ENCODE assay signal across 22 mouse cellular contexts in the genomic region with DNA sequence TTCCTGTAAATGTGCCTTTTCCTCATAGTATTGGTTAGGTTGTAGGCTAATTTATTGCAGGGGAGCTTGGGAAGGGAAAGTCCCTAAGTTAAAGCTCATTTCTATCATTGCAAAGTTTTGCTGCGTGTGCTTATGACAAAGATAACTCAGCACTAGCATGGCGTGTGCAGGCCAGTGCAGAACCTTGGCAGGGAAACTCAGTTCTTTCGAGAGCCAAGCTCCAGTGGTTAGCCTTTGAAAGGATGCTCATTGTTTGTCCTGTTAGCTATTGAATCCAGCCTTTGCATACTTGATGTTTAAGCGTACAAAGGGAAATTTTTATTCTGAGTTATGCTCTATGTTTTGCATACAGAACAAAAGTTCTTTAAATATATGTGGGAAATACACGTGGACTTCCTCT. TPM values are rescaled to one million over a fixed set of nuclear protein-coding genes. Genes with fewer than 3 reads are reported as not detected.
DNase-seq lines count a peak whose midpoint lies in the region; ATAC-seq and TF ChIP-seq lines count a peak whose summit lies in the region.
"Had no signal": no experiment of that assay in that cellular context is flagged by ENCODE, and none has a peak within 500 bp of the region (broad histone marks: within the 10 kb centered on the region; RNA-seq: fewer than 3 reads in every experiment).

No protein-coding gene starts in this region.

- 45% methylated on average over 5 of the region's 5 CpGs for WGBS in intestine, embryonic 16.5 days
- WGBS in intestine, postnatal 0 days = 48% methylated on average over 5 of the region's 5 CpGs

- no peaks in the 10 kb centered on the region for H3K36me3 ChIP-seq in intestine, embryonic 16.5 days (ENCODE audit: control insufficient read depth, insufficient read depth, low read length)
- no peaks in the 10 kb centered on the region for H3K36me3 ChIP-seq in intestine, postnatal 0 days (ENCODE audit: control insufficient read depth, insufficient read depth)
- H3K36me3 ChIP-seq: embryonic facial prominence, embryonic 12.5 days; heart, embryonic 13.5 days; limb, embryonic 13.5 days; liver, embryonic 15.5 days had no signal

- H3K9me3 ChIP-seq in intestine, embryonic 16.5 days (ENCODE audit: control insufficient read depth, low read length) = no peaks in the 10 kb centered on the region
- no peaks in the 10 kb centered on the region for H3K9me3 ChIP-seq in intestine, postnatal 0 days (ENCODE audit: control insufficient read depth)
- H3K9me3 ChIP-seq: embryonic facial prominence, embryonic 12.5 days; heart, embryonic 13.5 days; limb, embryonic 13.5 days; liver, embryonic 15.5 days had no signal

- no peaks in the 10 kb centered on the region for H3K4me1 ChIP-seq in intestine, embryonic 16.5 days (ENCODE audit: control insufficient read depth, insufficient read depth, low read length)
- H3K4me1 ChIP-seq in intestine, postnatal 0 days (replicated peaks; ENCODE audit: control insufficient read depth, insufficient read depth, low read length) = no peaks in the 10 kb centered on the region
- H3K4me1 ChIP-seq: liver, embryonic 15.5 days had no signal

- DNase-seq in cerebellum, adult 9-11 months = peak; percentile 7
- no peak for DNase-seq in cerebellum, postnatal 4 days (ENCODE audit: low spot score in 2 of 2)
- peak in 1 of 2 experiments; percentile 7 for DNase-seq in layer of hippocampus, adult 2 months (ENCODE audit: low spot score in 2 of 2)
- DNase-seq in layer of hippocampus, postnatal 25 days (ENCODE audit: extremely low spot score in 1 of 2, low spot score in 1 of 2) = no peak
- peak; percentile 15 for DNase-seq in right cerebral cortex, adult 18-20 months
- DNase-seq in right cerebral cortex, postnatal 36 days (ENCODE audit: low spot score in 2 of 2) = no peak
- DNase-seq: adrenal gland, adult 8-10 months; B cell, adult 2 months; cerebellum, postnatal 36 days; heart, postnatal 4 days; kidney, adult 11 months; kidney, postnatal 36 days; thymus, postnatal 36 days had no signal

- no peak overlapping the region for H3K4me3 ChIP-seq in layer of hippocampus, adult 2 months
- H3K4me3 ChIP-seq in intestine, embryonic 16.5 days (ENCODE audit: low read length) = no peak overlapping the region
- H3K4me3 ChIP-seq in intestine, postnatal 0 days (ENCODE audit: low read depth, low read length) = no peak overlapping the region
- H3K4me3 ChIP-seq: embryonic facial prominence, embryonic 12.5 days; heart, embryonic 13.5 days; left cerebral cortex, adult 2 months; limb, embryonic 13.5 days; liver, embryonic 15.5 days; myocyte had no signal

- no peak overlapping the region for H3K9ac ChIP-seq in intestine, embryonic 16.5 days (ENCODE audit: low read depth, low read length)
- H3K9ac ChIP-seq in intestine, postnatal 0 days (ENCODE audit: low read depth, low read length) = no peak overlapping the region
- H3K9ac ChIP-seq: embryonic facial prominence, embryonic 12.5 days; heart, embryonic 13.5 days; limb, embryonic 13.5 days; liver, embryonic 15.5 days had no signal

- no peak for TF ChIP-seq CTCF in layer of hippocampus, adult 2 months (conservative IDR thresholded peaks at IDR 0.05)
- TF ChIP-seq CTCF in intestine, postnatal 0 days (IDR thresholded peaks at IDR 0.05; ENCODE audit: low read depth) = no peak

- ATAC-seq in intestine, embryonic 16.5 days = no peak
- ATAC-seq in intestine, postnatal 0 days = no peak

- peak overlapping the region; percentile 19; the same call in 1 of the 2 replicates for H3K27ac ChIP-seq in layer of hippocampus, adult 2 months
- no peak overlapping the region for H3K27ac ChIP-seq in intestine, embryonic 16.5 days (ENCODE audit: low read length)
- H3K27ac ChIP-seq in intestine, postnatal 0 days (ENCODE audit: low read depth, low read length) = no peak overlapping the region
- H3K27ac ChIP-seq: embryonic facial prominence, embryonic 12.5 days; heart, embryonic 13.5 days; left cerebral cortex, adult 2 months; limb, embryonic 13.5 days; liver, embryonic 15.5 days; stomach, postnatal 0 days had no signal

- no peaks in the 10 kb centered on the region; the same call in 1 of the 2 replicates for H3K27me3 ChIP-seq in intestine, embryonic 16.5 days (replicated peaks; ENCODE audit: control insufficient read depth, insufficient read depth, low read length)
- no peaks in the 10 kb centered on the region for H3K27me3 ChIP-seq in intestine, postnatal 0 days (replicated peaks; ENCODE audit: control insufficient read depth, insufficient read depth, low read length)

- no peak overlapping the region for H3K4me2 ChIP-seq in intestine, embryonic 16.5 days (ENCODE audit: low read depth, low read length)
- no peak overlapping the region for H3K4me2 ChIP-seq in intestine, postnatal 0 days (replicated peaks; ENCODE audit: low read depth)
- H3K4me2 ChIP-seq: embryonic facial prominence, embryonic 12.5 days; heart, embryonic 13.5 days; limb, embryonic 13.5 days; liver, embryonic 15.5 days had no signal

RNA-seq across cellular contexts. Expression of a gene that starts 45.8 kb away (rescaled TPM):
- 10 to 100 TPM; 14.1 to 15.7 TPM for total RNA-seq in layer of hippocampus, adult 2 months (2021)
- 10 to 100 TPM; 13.1 to 13.6 TPM for total RNA-seq in layer of hippocampus, postnatal 25 days (2021)
- polyA plus RNA-seq in intestine, embryonic 16.5 days (2015; fragmentation: Nextera tagmentation; extraction: Ambion mirVana) = 39.2 and 42.9 TPM in 2 replicates
- 40.3 and 45.4 TPM in 2 replicates for polyA plus RNA-seq in intestine, postnatal 0 days (2015; fragmentation: Nextera tagmentation; extraction: Ambion mirVana)

Comparison
In these comparisons a context has a peak if more than half of its experiments do, and no peak if none do; other contexts are left out.
1. DNase-seq: peak in cerebellum, adult 9-11 months (single experiment) and right cerebral cortex, adult 18-20 months (single experiment); none in cerebellum, postnatal 4 days (0 of 2), layer of hippocampus, postnatal 25 days (0 of 2) and right cerebral cortex, postnatal 36 days (0 of 2).